Mouse (Mus musculus): ENCODE measurements at regions not wholly inside any gene's neighbourhood (a gene's known extent, or its start where the extent isn't known, plus 50 kb on each side); places are given as distances from the start of the nearest gene placed in this dataset.
"Not testable (repeated sequence)": the region's sequence is repeated elsewhere in the genome, so short reads cannot be mapped to it uniquely, and the experiment has no call there.

DNA sequence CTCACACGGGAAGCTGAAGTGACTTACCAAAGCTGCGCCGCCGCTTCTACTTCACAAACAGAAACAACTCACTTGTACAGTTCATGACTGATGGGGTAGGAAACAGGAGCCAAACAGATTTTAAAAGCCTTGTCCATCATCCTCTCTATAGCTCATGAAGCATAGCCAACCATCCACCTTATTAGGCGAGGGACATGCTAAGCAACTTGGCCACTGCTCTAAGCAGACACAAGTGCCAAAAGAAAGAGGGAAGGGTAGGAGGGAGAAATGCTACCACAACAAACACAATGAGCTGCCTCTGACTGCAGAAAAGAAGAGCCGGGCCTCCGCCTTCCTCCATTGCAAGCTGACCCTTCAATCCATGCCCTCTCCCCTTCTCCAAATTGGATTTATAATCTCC, 179.9 kb downstream of the Dhx15 start:
- DNase-seq, result no peak

DNA sequence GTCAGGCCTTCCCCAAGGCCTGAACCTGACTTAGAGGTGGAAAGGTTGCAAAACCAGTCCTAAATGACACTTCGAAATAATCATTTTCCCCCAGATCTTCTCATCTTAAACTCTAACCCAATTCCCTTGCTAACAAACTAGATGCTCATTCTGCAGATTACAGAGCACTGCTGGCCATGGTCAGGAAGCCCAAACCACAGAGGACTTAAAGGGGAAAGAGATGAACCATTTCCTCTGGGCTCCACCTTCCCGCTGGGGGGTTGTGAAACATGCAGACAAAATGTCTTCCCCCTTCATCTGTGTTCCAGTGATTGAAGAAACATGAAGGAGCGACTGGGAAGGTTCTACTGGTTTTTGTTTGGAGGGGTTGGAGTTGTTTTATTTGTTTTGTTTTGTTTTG, 181.4 kb downstream of the Dhx15 start:
- DNase-seq, result no peak

DNA sequence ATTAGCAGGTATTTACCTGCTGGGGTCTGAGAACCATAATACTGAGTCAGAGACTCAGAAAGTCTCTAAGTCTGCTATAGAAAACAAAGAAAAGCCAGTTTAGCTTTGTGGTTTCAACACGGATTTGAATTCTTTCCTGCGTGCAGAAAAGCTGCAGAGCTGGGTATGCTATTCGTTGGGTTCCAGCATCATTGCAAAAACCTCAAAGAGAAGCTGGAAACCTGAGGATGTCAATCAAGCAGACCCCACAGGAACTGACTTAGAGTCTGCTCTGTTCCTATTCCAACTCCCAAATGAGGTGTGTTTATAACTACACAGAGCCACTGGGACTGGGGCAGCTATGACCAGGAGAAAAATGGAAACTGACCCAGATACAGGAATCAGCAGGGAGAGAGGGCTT, 183.5 kb downstream of the Dhx15 start:
- DNase-seq, result no peak

DNA sequence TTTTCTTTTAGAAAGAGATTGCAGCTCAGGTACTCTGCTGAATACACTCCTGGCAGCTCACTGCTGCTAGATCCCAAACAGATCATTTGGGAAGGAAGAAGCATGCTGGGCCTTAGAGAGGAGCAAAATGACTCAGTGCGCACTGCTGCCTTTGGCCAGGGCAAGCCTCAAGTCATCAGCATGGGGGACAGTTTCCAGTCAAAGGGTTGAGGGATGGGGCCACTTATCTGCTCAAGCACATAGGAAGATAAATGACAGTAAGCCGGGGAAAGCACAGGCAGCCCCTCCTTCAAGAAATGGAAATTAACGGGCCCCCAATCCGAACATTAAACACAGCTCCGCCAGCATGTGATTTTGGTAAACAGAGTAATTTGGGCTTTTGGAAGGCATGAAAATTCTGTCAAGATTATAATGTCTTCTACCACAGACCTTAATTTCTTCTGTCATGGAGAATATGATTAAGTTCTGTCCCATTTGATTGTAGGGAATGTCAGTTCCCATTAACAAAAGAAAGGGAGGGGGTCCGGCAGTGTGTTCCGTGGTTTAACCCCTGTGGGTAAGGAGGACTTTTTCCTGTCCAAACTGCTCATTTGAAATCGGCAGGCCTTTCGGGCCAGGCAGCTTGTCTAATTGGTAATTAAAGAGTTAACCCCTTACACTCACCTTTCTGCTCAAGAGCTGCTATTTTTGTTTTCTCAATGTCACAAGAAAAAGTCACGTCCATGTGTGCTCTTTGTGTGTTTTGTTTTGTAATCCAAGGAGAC, 199.3 kb downstream of the Dhx15 start:
- peak in 1 of 2 experiments; percentile 26 for DNase-seq

- no peak for DNase-seq
These were observed 200.9 kb downstream of the Dhx15 start for GRCm38 (mm10) chr5:51989396-51989795.

GRCm38 (mm10) chr5:51988913-51989312, 201.4 kb downstream of the Dhx15 start:
- no peak for DNase-seq

DNA sequence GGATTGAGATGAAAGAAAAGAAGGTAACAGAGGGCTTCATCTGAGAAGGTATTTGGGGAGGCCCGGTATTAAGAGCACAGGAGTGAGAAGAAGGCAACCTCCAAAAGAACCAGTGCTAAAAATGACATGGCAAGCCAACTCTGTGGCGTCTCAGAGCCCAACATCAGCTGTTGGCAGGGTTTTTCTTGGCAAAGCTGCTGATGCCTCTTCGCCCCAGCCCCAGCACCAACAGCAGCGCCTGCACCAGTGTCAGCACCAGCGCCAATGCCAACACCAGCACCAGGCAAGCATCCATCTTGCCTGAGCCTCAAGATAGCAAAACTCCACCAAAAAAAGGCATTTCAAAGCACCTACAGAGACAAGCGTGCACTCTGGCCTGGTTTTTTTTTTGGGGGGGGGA, 205.3 kb downstream of the Dhx15 start:
- DNase-seq, result peak; percentile 23 to 30

DNA sequence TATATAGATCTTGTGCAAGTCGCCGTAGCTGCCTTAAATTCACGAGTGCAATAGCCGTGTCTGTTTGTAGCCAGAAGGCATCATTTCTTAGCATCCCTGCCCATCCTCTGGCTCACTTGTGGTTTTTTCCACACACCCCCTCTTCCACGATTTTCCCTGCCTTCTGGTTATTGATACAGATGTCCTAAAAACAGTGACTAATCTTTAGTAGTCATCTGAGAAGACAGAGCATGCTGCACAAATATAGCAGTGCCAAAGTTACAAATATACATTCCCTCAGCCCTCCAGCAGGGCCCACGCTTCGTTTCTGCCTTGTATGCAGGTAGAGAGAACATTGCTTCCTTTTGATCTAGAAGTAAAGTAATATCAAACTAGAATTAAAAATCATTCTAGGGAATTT, 207.5 kb downstream of the Dhx15 start:
- DNase-seq, result no peak

DNA sequence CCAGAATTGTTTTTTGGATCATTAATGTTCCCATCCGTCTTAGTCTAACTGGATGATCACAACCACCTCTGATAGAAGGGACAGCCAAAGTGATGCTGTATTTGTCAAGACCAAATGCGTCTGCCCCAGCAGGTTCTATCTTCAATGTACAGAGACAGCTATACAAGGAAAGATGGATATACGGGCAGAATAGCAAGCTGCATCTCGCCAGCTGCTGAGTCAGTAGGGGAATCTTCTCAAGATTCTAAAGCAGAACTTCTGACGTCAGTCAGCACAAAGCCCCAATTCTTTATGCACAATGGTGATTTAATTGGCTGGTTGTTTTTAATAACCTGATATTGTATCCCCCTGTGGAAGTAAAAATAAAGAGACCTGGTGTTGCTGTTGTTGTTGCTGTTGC, 209.4 kb downstream of the Dhx15 start:
- DNase-seq, result no peak

DNA sequence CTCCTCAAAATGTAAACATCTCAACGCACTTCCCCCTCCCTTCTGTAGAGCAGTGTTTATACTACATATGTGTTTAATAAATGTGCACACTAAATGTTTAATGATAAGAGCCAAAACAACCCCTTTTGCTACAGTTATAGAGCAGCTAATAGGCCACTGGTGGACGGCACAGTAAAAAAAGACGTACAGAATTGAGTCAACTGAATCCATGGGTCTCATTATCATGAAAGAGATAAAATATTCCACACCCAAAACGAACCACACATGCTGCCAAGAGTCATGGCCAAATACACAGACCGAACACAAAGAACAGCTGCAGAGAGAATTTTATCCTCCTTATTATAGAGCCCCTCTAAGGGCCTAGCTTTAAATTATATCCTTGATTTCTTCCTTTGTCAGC, 237.8 kb downstream of the Dhx15 start:
- no peak for DNase-seq

DNA sequence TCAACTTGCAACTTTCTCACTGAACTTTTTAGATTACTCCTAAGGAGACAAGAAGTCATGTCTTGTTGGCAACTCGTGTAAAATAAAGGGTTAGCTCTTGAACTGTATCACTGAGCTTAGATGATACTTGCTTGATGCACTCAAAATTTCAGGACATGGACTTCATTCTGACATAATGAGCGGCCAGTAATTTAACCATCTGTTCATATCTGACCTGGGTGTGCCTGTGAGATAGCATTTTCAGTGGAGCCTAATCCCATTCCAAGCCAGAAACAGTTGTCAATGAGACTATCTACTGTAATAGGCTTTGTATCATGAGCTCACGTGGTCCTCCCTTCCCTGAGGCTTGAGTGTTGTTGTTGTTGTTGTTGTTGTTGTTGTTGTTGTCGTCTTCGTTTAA, 240.3 kb downstream of the Dhx15 start:
- DNase-seq, result no peak

- DNase-seq, result no peak
These were observed 244.3 kb downstream of the Dhx15 start for GRCm38 (mm10) chr5:51946062-51946461.

GRCm38 (mm10) chr5:51941925-51942291, 248.4 kb downstream of the Dhx15 start:
- not testable (repeated sequence) for DNase-seq

DNA sequence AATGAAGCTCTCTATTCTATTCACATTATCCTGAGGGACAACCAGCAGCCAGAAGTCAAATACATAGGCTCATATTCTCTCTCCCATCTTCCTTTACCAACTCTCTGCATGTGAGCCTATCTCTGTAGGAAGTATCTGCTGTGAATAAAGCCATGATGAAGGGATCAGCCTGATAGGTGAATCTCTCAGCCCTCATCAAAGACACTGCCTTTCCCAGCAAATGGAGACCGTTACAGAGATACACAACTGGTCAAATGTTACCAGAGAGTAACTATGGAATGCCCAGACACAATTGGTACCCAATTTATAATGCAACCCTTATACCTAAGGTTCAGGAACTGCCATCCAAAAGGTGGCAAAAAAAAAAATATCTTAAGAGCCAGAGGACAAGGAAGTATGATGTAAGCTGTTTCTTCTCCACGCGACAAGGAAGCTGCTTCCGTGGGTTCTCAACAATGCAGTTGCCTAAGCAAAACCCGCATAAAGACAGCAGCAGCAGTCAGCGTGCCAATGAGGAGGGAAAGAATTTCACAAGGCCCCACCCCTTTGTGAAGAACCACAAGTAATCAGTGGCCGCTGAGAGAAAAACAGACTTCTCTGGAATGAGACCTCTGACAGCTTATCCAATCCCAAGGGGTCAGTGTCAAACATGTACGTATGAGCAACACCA, 248.9 kb downstream of the Dhx15 start:
- no peak for DNase-seq

DNA sequence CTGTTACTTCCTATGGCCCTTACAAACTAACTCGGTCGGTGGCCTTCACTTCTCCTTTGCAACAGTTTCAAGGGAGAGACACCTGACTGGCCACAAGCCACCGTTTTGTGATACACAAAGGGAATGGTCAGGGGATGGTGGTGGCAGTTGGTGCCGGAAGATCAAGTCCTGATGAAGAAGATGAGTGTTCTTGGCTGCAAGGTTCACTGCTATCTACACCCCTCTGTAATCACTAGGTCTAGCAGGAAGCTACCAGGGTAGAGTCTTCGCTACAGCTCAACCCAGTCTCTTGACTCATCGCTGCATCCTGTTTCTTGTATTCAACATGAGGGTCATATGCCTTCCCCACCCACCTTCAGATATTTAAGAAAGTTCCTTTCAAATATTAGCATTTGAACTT, 251.5 kb downstream of the Dhx15 start:
- no peak for DNase-seq

- no peak for DNase-seq
These were observed 253.0 kb downstream of the Dhx15 start for GRCm38 (mm10) chr5:51937320-51937719.

DNA sequence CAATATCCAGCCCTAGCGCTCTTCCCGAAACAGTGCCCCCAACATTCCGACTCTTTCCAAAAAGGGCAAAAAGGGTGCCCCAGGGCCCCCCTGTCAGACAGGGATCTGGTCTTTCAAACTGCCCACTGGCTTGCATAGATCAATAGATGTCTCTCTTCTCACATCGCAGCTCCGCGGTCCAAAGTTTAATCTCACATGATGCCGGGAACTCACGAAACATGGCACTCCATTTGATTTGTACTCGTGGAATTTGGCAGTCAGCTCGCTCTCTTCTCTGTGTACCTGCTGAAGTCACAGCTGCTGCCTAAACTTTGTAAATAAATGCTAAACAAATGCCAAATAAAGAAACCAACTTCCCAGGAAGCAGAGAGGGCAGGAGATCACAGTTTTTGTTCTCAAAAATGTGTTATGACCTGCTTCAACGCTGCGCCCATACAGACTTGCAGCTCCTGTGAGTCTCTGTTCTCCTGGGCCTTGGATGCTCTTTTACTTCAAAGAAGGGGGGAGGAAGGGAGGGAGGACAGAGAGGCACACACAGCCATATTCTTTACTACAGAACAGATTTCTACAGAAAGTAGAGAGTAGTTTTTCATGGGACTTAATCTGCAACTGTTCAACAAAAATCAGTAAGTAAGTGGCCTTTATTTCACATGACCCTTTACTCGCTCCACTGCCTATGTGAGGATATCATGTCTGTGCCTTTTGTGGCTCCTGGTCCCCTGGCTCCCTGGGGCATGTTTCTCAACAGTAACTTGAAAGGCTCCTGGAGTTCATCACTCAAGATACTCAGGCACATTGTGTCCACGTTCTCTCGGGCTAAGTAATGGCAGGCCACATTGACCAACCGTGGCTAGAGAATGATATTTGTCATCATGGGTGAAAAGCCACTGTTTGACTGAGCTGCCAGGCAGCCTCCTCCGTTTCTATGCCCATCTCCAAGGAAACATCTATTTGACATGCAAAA, 254.6 kb downstream of the Dhx15 start:
- no peak for DNase-seq

GRCm38 (mm10) chr5:51934910-51935309, 255.4 kb downstream of the Dhx15 start:
- DNase-seq, result no peak

- DNase-seq, result peak; percentile 25 to 28
These were observed 257.0 kb downstream of the Dhx15 start for GRCm38 (mm10) chr5:51933331-51933730.

- DNase-seq, result no peak
These were observed 259.9 kb downstream of the Dhx15 start for GRCm38 (mm10) chr5:51930416-51930815.

GRCm38 (mm10) chr5:51928801-51929200, 261.5 kb downstream of the Dhx15 start:
- DNase-seq, result no peak

- DNase-seq, result no peak
These were observed 266.9 kb downstream of the Dhx15 start for GRCm38 (mm10) chr5:51923417-51923816.

- DNase-seq, result no peak
These were observed 267.3 kb downstream of the Dhx15 start for GRCm38 (mm10) chr5:51922973-51923372.
